Mouse (Mus musculus) left cerebral cortex, postnatal 14 days (tissue): ENCODE data around the gene D6Ertd527e. TPM values are rescaled to one million over a fixed set of nuclear protein-coding genes. Genes with fewer than 3 reads are reported as not detected.
"Not testable (repeated sequence)": the region's sequence is repeated elsewhere in the genome, so short reads cannot be mapped to it uniquely, and the experiment has no call there.

Experiments
- DNase-seq, 2 experiments: peaks; one replicate each; pipeline ENCODE4 v3.0.0; 2021 to 2022; ENCODE audit warnings: low spot score in 2 of 2, mixed read lengths in 1 of 2
- intact Hi-C: fragments of 180-260 bp; cut with DNase I; formaldehyde crosslinking; loops from one replicate; pipeline ENCODE4 v1.15.1; 2025
- long read RNA-seq, 2 experiments: library from polyadenylated mRNA; stranded (forward); transcript quantifications; one replicate each; pipeline ENCODE4 v2.0.0; 2021
- total RNA-seq, 2 experiments: library from RNA; stranded (reverse); gene quantifications; 2 replicates each; pipeline ENCODE4 v1.2.3; 2021

Gene D6Ertd527e
- total RNA-seq = not detected
- long read RNA-seq, experiment 1 = 0 reads
- long read RNA-seq, experiment 2 = 0 reads

DNA sequence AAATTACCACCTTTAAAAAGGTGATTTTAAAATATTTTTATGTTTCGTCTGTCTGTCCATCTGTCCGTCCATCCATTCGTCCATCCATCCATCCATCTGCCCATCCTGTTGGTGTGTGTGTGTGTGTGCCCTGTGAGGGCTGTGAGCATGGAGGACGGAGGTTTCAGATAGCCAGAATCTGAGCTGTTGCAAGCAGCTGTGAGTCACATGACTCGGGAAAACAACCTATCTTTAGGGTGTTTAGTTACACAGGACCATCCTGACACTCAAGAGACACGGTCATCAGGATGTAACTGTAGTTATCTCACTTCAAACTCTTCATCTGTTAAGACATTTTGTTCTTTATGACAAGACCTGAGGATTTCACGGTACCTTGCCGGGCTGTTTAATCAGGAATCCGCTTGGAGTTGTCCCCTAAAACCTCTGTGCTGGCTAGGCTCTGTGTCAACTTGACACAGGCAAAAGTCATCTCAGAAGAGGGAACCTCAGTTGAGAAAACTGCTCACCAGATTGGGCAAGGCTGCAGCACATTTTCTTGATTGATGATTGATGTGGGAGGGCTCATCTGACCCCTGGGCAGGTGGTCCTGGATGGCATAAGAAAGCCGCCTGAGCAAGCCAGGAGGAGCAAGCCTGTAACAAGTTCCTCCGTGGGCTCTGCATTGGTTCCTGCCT lies at the start of gene D6Ertd527e:
D6Ertd527e (plus strand) TSS at position 624 of the 674 bp plus-strand sequence.
- DNase-seq = no peak
- intact Hi-C loops = loop anchor here (5.0 kb wide), 2 partner anchors 133 to 418 kb away; no protein-coding TSS in a partner anchor

DNA sequence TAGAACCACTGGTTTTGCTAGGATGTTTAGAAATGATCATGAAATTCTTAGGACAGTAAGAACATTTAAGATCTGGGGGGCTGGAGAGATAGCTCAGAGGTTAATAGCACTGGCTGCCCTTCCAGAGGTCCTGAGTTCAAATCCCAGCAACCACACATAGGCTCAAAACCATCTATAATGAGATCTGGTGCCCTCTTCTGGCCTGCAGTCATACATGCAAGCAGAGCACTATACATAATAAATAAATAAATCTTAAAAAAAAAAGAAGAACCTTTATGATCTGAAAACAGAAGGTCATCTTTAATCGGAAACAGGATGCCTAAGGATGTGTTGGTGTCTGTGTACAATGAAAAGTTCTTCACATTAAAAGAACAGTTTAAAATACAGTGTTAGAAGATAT lies 44.8 kb upstream of the D6Ertd527e start:
- no peak for DNase-seq
- intact Hi-C loops = no loop called here

DNA sequence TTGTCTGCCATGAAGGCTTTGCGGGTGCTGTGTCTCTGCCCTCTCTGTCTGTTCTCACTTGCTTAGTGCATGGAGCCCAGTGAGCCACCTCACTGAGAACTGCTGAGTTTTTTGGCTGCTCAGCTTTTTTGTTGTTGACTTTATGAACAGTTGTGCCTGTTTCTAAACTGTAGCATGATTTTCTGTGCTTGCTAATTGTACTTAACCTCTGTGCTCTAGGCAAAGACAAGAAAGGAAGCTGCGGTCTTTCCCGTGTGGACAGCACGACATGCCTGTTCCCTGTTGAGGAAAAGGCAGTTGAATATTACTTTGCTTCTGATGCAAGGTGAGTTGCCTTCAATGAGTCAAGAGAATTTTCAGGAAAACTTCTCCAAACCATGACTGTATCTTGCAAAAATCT lies 41.0 kb upstream of the D6Ertd527e start:
- intact Hi-C loops = no loop called here
- no peak for DNase-seq

DNA sequence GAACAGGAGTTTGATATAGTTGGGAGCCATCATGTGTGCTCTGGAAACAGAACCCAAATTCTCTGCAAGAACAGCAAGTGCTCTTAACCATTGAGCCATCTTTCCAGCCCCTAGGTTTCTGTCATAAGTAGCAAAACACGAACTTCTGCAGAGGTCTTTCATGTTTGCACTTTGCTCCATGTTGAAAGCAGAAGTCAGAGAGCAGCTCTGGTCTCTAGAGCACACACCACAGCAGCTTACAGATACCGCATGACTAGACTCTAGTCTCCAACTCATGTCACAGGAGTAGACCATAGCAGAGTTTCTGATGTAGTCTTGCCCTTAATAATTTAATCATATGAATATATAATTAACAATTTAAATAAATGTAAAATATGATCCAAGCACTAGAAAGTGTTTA lies 36.3 kb upstream of the D6Ertd527e start:
- intact Hi-C loops = no loop called here
- no peak for DNase-seq

DNA sequence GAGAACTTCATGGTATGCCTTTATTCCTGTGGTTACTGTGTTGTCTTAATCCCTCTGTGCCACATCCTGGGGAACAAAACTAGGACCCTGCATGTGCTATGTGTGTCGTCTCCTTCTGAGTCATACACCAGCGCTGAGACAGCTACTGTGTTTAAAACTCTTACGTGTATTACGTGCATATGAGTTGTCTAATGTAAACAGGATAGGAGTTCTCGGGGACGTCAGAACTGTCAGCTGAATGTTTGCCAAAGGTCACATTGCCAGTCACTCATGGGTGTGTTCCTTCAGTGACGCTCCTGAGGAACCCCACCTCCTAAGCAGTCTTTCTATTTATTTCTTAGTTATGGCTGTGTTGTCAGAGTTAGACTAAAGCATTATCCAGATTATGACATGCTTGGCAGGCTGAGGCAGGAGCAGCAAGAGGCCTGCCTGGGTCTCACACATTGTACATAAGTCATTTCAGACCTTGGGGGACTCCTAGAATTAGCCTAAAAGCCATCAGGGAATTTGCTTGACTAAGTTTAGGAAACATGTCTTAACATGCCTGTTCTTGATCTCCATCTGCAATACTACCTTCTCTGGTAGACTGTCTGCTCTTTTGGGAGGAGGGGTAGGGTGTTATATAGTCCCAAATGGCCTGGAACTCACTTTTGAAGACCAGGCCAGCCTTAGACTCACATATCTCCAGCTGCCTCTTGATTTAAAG lies 35.2 kb upstream of the D6Ertd527e start:
- DNase-seq = no peak
- intact Hi-C loops = no loop called here

DNA sequence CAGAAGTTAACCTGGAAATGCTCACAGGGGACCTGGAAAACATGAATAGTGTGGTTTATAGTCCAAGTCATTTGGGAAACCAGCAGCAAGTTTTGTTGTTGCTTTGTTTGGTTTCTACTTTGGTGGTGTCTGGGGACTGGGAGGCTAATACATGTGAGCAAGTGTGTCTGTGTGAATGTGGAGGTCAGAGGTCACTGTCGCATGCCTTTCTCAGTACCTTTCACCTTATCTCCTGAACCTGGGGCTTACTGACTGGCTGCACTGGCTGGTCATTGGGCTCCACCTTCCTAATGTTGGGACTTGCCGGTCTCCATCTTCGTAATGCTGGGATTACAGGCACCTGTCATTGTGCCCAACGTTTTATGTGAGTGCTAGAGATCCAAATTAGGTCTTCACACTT lies 33.9 kb upstream of the D6Ertd527e start:
- DNase-seq = no peak
- intact Hi-C loops = no loop called here

DNA sequence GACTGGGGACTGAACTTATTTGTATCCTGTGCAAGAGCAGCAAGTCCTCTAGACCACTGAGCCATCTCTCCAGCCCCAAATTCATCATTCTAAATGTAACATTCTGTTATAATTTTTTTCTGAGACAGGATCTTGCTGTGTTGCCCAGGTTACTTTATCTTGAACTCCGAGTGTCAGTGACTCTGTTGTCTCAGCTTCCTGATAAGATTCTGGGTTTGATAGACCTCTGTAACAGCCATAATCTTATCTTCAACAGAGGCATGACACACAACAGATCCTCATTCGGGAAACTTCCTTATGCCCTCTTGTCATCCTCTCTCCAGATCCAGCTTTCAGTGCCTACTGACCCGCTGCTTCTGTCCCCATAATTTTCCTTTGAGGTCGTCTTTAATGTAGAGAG lies 31.8 kb upstream of the D6Ertd527e start:
- intact Hi-C loops = no loop called here
- DNase-seq = no peak

DNA sequence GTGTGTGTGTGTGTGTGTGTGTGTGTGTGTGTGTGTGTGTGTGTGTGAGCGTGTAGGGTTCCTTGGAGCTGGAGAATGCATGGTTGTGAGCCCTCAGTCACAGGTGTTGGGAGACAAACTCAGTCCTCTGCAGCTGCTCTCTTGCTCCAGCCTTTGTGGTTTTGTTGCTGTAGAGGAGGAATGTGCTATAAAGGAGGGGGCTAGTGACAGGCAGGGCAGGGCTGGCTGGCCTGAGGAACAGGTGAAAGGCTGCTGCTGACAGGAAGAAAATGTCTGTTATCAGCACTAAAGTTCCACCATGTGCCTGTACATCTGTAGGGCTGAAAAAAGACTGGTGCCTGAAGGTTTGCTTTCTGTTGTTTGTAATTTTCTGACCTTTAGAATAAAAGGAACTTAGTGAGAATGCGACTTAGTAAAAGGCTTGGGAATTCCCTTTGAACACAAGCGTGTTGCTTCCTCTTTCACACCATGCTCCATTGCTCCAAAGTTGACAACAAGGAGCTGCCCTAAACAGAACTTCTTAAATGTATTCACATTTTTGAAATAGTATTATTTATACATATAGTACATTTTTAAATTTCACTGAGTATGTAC lies 29.4 kb upstream of the D6Ertd527e start:
- intact Hi-C loops = no loop called here
- no peak for DNase-seq

DNA sequence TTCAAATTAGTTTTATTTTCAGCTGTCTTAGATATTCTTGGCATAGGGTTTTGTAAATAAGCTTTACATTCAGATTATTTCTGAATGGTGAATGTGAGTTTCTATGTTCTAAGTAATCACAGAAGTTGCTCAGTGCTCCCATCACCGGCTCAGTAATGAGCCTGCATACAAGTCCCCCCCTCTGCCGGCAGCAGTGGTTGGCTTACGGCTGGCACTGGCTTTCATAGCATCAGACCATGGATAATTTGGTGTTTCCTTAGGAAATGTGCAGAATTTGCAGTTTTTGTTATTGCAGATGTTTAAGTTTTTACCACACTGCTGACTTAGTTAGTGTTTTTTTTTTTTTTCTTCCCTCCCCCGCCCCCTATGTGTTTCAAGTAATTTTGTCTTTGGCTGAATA lies 25.1 kb upstream of the D6Ertd527e start:
- intact Hi-C loops = no loop called here
- DNase-seq = no peak

DNA sequence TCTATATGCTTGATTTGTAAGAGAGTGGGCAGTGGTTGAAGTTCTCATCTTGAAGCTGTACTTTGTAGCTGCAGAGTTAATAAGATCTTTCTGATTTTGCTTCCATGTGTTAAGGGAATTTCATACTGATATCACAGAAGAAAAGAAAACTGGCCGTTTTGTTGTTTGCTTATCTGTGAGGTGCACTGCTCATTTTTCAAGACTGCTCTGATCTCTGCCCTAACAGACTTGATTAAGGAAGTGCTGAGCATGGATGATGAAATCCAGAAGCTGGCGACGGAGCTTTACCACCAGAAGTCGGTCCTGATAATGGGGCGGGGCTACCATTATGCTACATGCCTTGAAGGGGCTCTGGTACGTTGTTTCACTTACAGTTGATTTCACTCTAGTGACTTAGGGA lies 19.5 kb upstream of the D6Ertd527e start:
- intact Hi-C loops = no loop called here
- no peak for DNase-seq

DNA sequence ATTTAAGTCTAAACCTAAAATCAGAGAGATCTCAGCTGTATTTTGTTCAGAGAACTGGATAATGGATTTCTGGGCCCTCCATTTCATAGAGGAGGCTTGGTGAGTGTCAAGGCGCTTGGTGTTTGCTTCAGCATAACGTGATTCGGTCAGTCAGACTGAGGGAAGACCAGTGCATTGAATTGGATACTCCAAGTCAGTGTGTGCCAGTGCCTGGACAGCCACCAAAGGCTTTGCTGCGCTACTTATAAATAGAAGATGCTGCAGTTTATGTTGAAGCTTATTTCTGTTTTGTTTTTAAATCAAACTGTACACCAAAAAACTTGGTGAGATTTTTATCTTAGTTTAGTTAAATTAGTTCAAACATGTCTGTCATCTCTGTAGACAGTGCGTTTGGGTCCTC lies 16.2 kb upstream of the D6Ertd527e start:
- DNase-seq = no peak
- intact Hi-C loops = no loop called here

DNA sequence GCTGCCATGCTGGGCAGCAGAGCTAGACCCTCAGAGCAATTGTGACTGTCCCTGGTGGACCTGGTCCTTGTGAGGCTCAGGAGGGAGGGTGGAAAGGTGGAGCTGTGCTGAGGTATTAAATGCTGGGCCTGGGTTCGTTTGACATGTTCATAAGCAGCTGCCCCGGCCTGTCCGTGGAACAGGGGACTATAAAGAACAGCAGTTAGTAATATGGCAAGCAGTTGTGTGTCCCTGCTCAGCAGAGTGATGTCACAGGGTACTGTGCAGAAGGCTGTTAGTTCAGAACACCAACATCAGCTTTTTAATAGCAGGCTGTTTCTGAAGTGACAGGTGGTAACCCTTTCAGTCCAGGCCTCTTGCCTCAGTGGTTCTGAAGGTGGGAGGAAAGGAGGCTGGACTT lies 13.7 kb upstream of the D6Ertd527e start:
- intact Hi-C loops = no loop called here
- DNase-seq = no peak

DNA sequence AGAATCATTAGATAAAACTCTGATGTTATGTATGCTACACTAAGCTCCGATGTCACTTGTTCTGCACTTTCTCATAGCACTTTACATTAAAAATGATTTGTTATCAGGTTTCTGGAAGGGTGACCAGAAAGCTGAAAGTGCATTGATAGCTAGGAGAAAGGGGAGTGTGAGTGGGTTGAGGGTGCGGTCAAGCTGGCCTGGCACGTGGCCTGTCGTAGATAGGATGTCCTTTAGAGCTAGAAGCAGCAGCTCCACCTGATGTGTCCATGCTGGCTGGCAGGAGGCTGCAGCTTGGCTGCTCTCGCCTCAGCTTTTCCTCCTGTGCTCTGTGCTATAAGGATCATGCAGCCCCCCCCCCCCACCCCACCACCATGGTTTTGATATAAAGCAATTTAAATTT lies 12.1 kb upstream of the D6Ertd527e start:
- intact Hi-C loops = no loop called here
- DNase-seq = no peak

DNA sequence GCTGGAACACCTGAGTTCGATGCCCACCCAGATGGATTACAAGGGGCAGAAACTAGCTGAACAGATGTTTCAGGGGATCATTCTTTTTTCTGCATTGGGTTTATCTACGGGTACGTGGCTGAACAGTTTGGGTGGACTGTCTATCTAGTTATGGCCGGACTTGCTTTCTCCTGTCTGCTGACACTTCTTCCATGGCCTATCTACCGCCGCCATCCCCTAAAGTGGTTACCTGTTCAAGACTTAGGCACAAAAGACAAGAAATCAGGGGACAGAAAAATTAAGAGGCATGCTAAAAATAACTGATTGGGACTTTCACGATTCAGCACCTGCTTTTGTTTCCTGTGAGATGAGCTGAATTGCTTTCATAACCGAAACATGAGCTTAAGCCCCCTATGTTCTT lies 10.9 kb upstream of the D6Ertd527e start:
- DNase-seq, intact Hi-C loops: not testable (repeated sequence)

DNA sequence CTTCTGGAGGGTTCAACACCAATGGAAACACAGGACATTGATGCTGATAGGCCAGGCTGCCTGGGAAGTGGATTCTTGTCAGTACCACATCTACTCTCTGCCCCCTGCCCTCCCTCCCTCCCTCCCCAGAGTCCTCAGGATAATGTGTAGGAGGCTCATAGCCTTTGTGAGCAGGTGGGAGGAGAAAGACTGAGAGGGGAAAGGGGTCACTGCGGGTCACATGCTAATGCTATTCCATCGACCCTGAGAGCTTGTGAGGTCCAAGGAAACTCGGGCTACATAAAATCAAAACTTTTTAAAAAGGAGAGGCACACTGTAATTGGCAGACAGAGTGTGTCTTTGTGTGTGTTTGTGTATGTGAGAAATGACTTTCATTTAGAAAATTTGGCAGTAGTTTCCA lies 5.3 kb upstream of the D6Ertd527e start:
- no peak for DNase-seq
- intact Hi-C loops = no loop called here

DNA sequence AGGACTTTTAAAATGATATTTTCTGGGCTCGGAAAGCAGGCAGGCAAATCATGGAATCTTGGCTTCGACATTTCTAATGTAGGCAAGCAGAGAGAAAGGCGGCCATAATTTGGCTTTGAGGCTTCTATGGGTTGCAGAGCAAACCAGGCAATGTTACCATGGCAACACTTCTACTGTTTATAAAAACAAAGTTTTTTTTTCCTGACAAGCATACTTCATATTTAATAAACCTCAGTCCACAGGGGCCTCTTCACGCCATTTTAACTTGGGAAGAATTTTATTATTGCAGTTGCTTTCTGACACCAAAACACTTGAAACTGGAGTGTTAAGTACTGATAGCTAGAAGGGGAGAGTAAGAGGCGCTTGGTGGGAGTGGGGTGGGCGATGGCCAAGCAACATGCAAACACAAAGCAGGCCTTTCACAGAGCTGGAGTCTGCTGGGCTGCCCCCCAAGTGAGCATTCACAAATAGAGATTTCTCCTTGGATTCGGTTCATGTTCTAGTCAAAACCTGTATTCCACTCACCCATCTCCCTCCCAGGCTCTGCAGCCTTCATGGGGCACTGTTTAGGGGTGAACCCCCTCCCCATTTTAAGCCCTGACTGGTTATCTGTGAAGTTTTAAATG lies 4.8 kb upstream of the D6Ertd527e start:
- peak; percentile 18 to 58 for DNase-seq
- intact Hi-C loops = loop anchor here (5.0 kb wide), 2 partner anchors 138 to 423 kb away; no protein-coding TSS in a partner anchor

DNA sequence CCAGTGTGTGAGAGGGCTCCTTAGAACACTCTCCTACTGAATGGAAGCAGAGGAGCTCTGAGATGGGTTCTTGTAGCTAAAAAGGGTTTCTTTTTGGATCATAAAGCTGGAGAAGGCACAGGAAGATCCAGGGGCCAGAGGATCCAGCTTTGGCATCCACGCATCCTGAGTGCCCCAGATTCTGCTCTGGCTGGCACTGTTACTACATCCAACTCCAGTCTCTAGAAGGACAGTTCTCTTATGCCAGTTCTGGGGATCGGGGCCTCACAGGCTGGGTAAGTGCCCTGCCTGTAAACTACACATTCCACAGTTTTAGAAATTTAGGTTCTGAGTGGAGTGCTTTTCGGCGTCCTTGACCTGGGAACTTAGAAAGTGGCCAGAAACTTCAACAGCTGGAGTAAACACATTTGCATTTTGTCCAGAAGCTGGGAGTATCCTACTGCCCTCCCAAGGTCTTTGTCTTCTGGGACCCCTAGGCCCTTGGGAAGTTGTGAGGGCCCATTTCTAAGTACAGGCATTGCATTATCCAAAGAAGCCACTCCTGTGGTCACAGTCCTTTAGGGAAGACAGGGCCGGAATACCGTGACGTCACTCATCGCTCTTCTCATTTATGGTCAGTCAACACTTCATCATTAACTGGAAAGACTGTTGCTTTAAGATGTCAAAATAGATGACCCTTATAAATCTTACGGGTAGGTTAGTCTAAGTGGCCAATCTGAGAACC lies 4.1 kb upstream of the D6Ertd527e start:
- intact Hi-C loops = loop anchor here (1.0 to 5.0 kb wide), 4 partner anchors 137 to 422 kb away; partner anchors contain the start of gene Antxr1
- peak in 1 of 2 experiments; percentile 13 for DNase-seq

DNA sequence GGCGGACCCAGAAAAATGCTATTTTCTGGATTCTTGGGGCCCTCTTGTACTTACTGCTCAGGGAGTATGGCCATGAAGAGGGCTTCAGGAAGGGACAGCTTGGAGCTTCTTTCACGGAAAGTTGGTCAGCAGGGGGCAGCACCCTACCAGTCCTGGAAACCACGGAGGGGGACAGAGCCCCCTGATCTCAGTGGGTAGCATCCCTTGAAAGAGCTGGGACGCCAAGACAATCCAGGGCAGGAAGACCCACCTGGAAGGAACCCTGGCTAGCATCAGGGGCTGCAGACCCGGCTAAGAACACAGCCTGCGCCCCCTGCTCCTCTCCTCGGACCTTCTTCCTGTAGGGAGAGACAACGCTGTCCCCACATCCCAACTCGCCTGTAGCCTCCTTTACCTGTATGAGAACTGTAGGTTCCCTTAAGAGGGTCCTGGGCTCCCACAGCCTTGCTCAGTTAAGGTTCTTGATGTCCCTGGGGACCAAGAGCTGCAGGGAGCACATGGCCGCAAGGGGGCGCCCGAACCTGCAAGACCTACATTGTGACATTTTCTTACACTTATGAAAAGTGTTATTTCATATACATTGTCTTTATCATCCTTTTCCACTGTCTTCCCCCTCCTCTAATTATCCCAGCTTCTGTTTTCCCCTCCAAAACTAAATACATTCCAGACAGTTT lies 3.1 kb upstream of the D6Ertd527e start:
- intact Hi-C loops = loop anchor here (1.0 to 5.0 kb wide), 4 partner anchors 136 to 421 kb away; partner anchors contain the start of gene Antxr1
- peak; percentile 93 to 95 for DNase-seq

DNA sequence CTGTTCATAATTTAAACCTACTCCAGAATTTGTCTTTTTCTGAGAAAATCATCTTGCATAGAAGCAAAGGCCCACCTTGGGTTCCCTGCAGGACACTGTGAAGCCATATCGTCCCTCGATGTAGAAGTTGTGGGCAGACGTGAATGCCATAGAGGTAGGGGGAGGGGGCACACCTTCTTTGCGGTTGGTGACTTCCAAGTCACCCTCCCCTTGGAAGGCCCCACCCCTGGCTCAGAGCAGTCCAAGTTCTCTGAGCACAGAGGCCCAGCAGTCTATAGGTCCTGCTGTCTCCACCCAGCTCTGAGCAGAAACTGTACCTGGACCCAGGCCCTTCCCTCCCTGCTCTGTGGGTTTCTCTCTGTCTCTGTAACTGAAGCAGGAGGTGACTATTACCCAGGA lies 2.6 kb upstream of the D6Ertd527e start:
- intact Hi-C loops = loop anchor here (1.0 to 5.0 kb wide), 4 partner anchors 135 to 420 kb away; partner anchors contain the start of gene Antxr1
- no peak for DNase-seq
